ENCODE assay signal across 8 mouse cellular contexts in the genomic region with DNA sequence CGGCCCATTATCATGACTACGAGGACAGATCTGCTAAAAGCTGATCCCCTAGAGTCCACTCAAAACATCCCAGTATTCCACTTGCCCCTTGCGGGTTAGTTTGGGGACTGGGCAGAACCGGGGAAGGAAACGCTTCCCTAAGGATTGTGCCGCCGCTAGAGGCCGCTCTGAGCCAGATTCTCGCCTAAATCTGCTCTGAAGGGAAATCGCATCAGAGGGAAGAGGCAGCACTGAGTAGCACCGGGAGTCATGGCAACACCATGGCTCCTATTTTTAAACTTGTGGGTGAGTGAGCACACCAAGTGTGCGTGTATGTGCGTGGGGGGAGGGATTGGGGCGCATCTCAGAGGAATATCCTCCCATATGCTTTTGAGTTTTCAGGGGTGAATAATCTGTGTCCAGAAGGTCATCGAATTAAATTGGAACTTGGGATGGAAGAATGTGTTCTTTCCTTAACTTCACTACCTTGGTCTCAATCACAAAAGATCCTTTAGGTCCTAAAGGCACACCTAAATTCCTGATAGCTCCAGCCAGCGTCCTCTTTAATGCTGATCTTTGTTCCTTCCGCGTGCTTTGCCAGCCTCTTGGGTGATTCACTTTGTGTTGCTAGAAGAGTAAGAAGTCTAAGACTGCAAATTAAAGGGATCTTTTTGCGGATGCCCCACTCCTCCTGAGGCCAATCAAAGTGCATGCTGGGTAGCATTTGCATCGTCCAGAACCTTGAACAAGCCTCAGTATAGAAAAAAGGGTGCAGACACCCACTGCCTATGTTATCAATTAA.
A peak's percentile ranks its signal among the peaks of the same experiment; 100 is the strongest.
DNase-seq lines count a peak whose midpoint lies in the region; ATAC-seq lines count a peak whose summit lies in the region.

No protein-coding gene starts in this region.

- peak; percentile 75; the same call in 1 of the 2 replicates for ATAC-seq in hindbrain, embryonic 14.5 days (ENCODE audit: low FRiP score)

- DNase-seq in ZHBTc4 (ENCODE audit: low read depth, low spot score): peak; percentile 87
- DNase-seq in cerebellum, postnatal 14 days: peak; percentile 95 to 97
- DNase-seq in frontal cortex, postnatal 25 days (ENCODE audit: low spot score in 2 of 2): peak; percentile 86 to 91
- peak; percentile 89 for DNase-seq in hindbrain, embryonic 14.5 days (ENCODE audit: low spot score)
- peak; percentile 92 to 93 for DNase-seq in layer of hippocampus, postnatal 10 days (ENCODE audit: low spot score in 2 of 2)
- DNase-seq in lung, postnatal 25 days (ENCODE audit: low spot score): peak; percentile 54
- DNase-seq in right cerebral cortex, adult 18-20 months: peak; percentile 93
- peak; percentile 83 for DNase-seq in urinary bladder, postnatal 14 days (ENCODE audit: low spot score)

- H3K36me3 ChIP-seq in hindbrain, embryonic 14.5 days (replicated peaks; ENCODE audit: control insufficient read depth, insufficient read depth): no peaks in the 10 kb centered on the region

- H3K27ac ChIP-seq in hindbrain, embryonic 14.5 days: no peak overlapping the region

- 24% methylated on average over 20 of the region's 20 CpGs for WGBS in hindbrain, embryonic 14.5 days

- H3K4me2 ChIP-seq in hindbrain, embryonic 14.5 days (replicated peaks): no peak overlapping the region

- peaks cover 16% of the 10 kb centered on the region for H3K4me1 ChIP-seq in hindbrain, embryonic 14.5 days (replicated peaks; ENCODE audit: control insufficient read depth, insufficient read depth, low read length)

- no peaks in the 10 kb centered on the region for H3K27me3 ChIP-seq in hindbrain, embryonic 14.5 days (ENCODE audit: control insufficient read depth, insufficient read depth, low read length)

- H3K9ac ChIP-seq in hindbrain, embryonic 14.5 days: no peak overlapping the region

- no peaks in the 10 kb centered on the region for H3K9me3 ChIP-seq in hindbrain, embryonic 14.5 days (ENCODE audit: control insufficient read depth, low read length)

- H3K4me3 ChIP-seq in hindbrain, embryonic 14.5 days (replicated peaks; ENCODE audit: low read length): no peak overlapping the region
